Mouse (Mus musculus) erythroblast, embryonic 14.5 days (primary cell): ENCODE measurements around the gene BC035947.

ENCODE experiments used
- GATA1 ChIP-seq: IDR thresholded peaks from 2 replicates; pipeline ENCODE4 v1.6.1; 2012; ENCODE audit warnings: low read length, inconsistent platforms, mixed read lengths
- TAL1 ChIP-seq: IDR thresholded peaks from 3 replicates; pipeline ENCODE4 v1.6.1; 2012; ENCODE audit warnings: low read length, inconsistent platforms, mixed read lengths

GRCm38 (mm10) chr1:78554012-78554666, 42.2 kb upstream of the BC035947 start:
- no peak for TF ChIP-seq TAL1
- TF ChIP-seq GATA1: no peak
